Mouse (Mus musculus) embryonic facial prominence, embryonic 11.5 days (tissue): ENCODE data around the gene Ccl4. TPM values are rescaled to one million over a fixed set of nuclear protein-coding genes. Genes with fewer than 3 reads are reported as not detected.

Experiments
- ATAC-seq: fragments of 200-750 bp; cut with Nextera tagmentation; replicated peaks from 2 replicates; pipeline ENCODE4 v1.8.0; 2017; ENCODE audit warnings: low read depth; ENCODE audit not compliant: insufficient number of reproducible peaks, low FRiP score, low TSS enrichment
- DNase-seq: peaks from one replicate; pipeline ENCODE4 v3.0.0-alpha.2; 2015; ENCODE audit warnings: low spot score
- H3K27ac ChIP-seq: fragments of 300-500 bp; sonication (generic); replicated peaks from 2 replicates; pipeline ENCODE4 v1.5.1; 2014; ENCODE audit warnings: mild to moderate bottlenecking, low read depth, low read length, control low read depth
- H3K27me3 ChIP-seq: fragments of 300-500 bp; sonication (generic); 2 replicates; pipeline ENCODE4 v1.6.1; 2014; ENCODE audit warnings: mild to moderate bottlenecking, low read length, moderate library complexity, mixed read lengths; ENCODE audit not compliant: control insufficient read depth, insufficient read depth
- H3K36me3 ChIP-seq: fragments of 300-500 bp; sonication (generic); replicated peaks from 2 replicates; pipeline ENCODE4 v1.6.1; 2014; ENCODE audit warnings: low read depth, mild to moderate bottlenecking, low read length, moderate library complexity, mixed read lengths; ENCODE audit not compliant: control insufficient read depth, insufficient read depth
- H3K4me1 ChIP-seq: fragments of 300-500 bp; sonication (generic); 2 replicates; pipeline ENCODE4 v1.6.1; 2014; ENCODE audit warnings: low read length, mixed read lengths; ENCODE audit not compliant: control insufficient read depth, insufficient read depth
- H3K4me2 ChIP-seq: fragments of 300-500 bp; sonication (generic); 2 replicates; pipeline ENCODE4 v1.6.1; 2014; ENCODE audit warnings: low read depth, mild to moderate bottlenecking, control low read depth, low read length, moderate library complexity
- H3K4me3 ChIP-seq: fragments of 300-500 bp; sonication (generic); 2 replicates; pipeline ENCODE4 v1.5.1; 2014; ENCODE audit warnings: low read depth, low read length, control low read depth
- H3K9ac ChIP-seq: fragments of 300-500 bp; sonication (generic); replicated peaks from 2 replicates; pipeline ENCODE4 v1.6.1; 2014; ENCODE audit warnings: mild to moderate bottlenecking, control low read depth, low read length
- H3K9me3 ChIP-seq: fragments of 300-500 bp; sonication (generic); replicated peaks from 2 replicates; pipeline ENCODE4 v1.6.1; 2016; ENCODE audit warnings: mild to moderate bottlenecking, low read length, inconsistent platforms, mixed read lengths; ENCODE audit not compliant: control insufficient read depth
- WGBS: fragments of 180-500 bp; shearing (Covaris S2); extraction: QIAGEN DNeasy Blood & Tissue Kit; methylation state at CpG from one replicate; pipeline ENCODE4 v1.1.7; 2014; 5-methylcytosine and 5-hydroxymethylcytosine counted together
- polyA plus RNA-seq: library from polyadenylated mRNA; unstranded; fragments of >200 nt; fragmentation: Nextera tagmentation; extraction: Ambion mirVana; gene quantifications from 2 replicates; pipeline ENCODE4 v1.2.1, GENCODE M21; 2014

The Ccl4 gene
- 0.92 TPM in 1 of 2 replicates, not detected in the other for polyA plus RNA-seq

DNA sequence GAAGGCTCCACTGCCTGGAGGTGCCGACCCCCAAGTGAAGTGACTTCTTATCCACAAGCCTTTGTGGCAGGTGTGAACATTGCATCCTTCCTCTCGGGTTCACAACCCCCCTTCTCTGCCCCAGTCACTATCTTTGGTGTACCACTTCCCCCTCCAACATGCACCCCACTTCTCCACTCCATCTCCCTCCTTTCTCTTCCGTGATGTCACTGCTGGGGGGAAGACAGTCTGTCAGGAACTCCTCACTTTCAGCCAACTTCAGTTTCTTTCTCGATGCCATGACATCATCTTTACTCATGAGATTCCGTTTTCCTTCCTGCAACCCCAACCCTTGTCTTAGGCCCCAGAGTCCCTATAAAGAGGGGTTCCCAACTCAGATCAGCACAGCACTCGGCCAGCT lies at the start of gene Ccl4:
Ccl4 (plus strand) TSS at position 381 of the 400 bp plus-strand sequence.
- Histone ChIP-seq H3K27me3 (no peaks in the 10 kb centered on the region), H3K4me2 (no peak within 1 kb of the TSS), H3K9ac (no peak within 1 kb of the TSS), H3K4me1 (no peaks in the 10 kb centered on the region), H3K27ac (no peak within 1 kb of the TSS), H3K36me3 (no peaks in the 10 kb centered on the region), H3K9me3 (no peaks in the 10 kb centered on the region), H3K4me3 (no peak within 1 kb of the TSS)
- 72% methylated on average over 6 of the region's 6 CpGs for WGBS
- DNase-seq (no peak), ATAC-seq (no peak)

DNA sequence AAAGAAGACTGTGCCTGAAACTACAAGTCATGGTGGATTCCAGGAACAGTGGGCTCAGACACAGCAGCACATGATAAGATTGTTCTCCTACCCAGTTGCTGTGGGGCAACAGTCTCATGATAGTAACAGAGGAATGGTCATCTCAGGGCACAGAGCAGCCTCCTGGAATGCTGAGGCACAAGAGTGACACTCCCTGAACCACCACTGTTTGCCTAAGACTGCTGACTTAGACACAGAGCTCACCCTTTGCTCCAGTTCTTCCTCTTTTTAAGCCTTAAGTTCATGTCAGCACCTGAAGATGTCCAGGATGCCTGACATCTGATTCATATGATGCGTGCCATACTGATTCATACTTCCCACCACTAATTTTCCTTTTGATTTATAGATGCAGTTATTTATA lies 45.8 kb upstream of the Ccl4 start:
- Histone ChIP-seq H3K4me3 (no peak overlapping the region), H3K27me3 (no peaks in the 10 kb centered on the region), H3K27ac (no peak overlapping the region), H3K9me3 (no peaks in the 10 kb centered on the region), H3K4me2 (no peak overlapping the region), H3K36me3 (no peaks in the 10 kb centered on the region), H3K9ac (no peak overlapping the region), H3K4me1 (no peaks in the 10 kb centered on the region)
- 88% methylated on average over 1 of the region's 1 CpGs for WGBS
- no peak for ATAC-seq
- no peak for DNase-seq

DNA sequence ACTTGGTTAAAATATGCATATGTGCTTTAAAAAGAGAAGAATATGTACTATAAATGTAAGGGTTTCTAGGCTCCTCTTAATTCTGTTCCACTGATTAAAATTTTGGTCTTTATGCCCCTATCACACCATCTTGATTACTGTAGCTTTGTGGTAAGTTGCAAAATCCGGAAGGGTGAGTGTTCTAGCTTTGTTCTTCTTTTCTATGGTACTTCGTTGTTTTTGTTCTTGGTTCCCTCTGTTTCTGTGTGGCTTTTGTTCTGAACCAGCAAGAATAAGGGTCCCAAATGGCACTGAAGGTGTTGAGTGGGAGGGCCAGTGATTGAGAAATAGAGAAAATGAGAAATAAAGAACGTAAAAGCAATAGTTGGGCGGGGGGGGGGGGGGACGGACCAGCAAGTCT lies 44.1 kb upstream of the Ccl4 start:
- H3K9me3 ChIP-seq = no peaks in the 10 kb centered on the region
- WGBS = 66% methylated on average over 5 of the region's 5 CpGs
- H3K36me3 ChIP-seq = no peaks in the 10 kb centered on the region
- ATAC-seq = no peak
- no peak overlapping the region for H3K4me2 ChIP-seq
- no peaks in the 10 kb centered on the region for H3K27me3 ChIP-seq
- H3K4me3 ChIP-seq = no peak overlapping the region
- H3K27ac ChIP-seq = no peak overlapping the region
- H3K9ac ChIP-seq = no peak overlapping the region
- DNase-seq = no peak
- H3K4me1 ChIP-seq = no peaks in the 10 kb centered on the region

GRCm38 (mm10) chr11:83619037-83619436 lies 43.3 kb upstream of the Ccl4 start:
- WGBS = 90% methylated on average over 1 of the region's 1 CpGs
- Histone ChIP-seq H3K4me1 (no peaks in the 10 kb centered on the region), H3K27me3 (no peaks in the 10 kb centered on the region), H3K36me3 (no peaks in the 10 kb centered on the region), H3K4me2 (no peak overlapping the region), H3K4me3 (no peak overlapping the region), H3K9me3 (no peaks in the 10 kb centered on the region), H3K9ac (no peak overlapping the region), H3K27ac (no peak overlapping the region)
- DNase-seq (no peak), ATAC-seq (no peak)

- ATAC-seq (no peak), DNase-seq (no peak)
- 88% methylated on average over 3 of the region's 3 CpGs for WGBS
- H3K4me2 ChIP-seq = no peak overlapping the region
- no peak overlapping the region for H3K4me3 ChIP-seq
- H3K27ac ChIP-seq = no peak overlapping the region
- H3K9me3 ChIP-seq = no peaks in the 10 kb centered on the region
- H3K4me1 ChIP-seq = no peaks in the 10 kb centered on the region
- no peaks in the 10 kb centered on the region for H3K36me3 ChIP-seq
- no peaks in the 10 kb centered on the region for H3K27me3 ChIP-seq
- no peak overlapping the region for H3K9ac ChIP-seq
These were observed 38.8 kb upstream of the Ccl4 start for GRCm38 (mm10) chr11:83623586-83623985.

- no peaks in the 10 kb centered on the region for H3K36me3 ChIP-seq
- no peaks in the 10 kb centered on the region for H3K4me1 ChIP-seq
- no peak overlapping the region for H3K9ac ChIP-seq
- H3K27ac ChIP-seq = no peak overlapping the region
- ATAC-seq (no peak), DNase-seq (no peak)
- no peak overlapping the region for H3K4me3 ChIP-seq
- H3K9me3 ChIP-seq = no peaks in the 10 kb centered on the region
- no peaks in the 10 kb centered on the region for H3K27me3 ChIP-seq
- no peak overlapping the region for H3K4me2 ChIP-seq
- WGBS = 87% methylated on average over 9 of the region's 9 CpGs
These were observed 33.6 kb upstream of the Ccl4 start for GRCm38 (mm10) chr11:83628808-83629207.

GRCm38 (mm10) chr11:83630630-83631029 lies 31.8 kb upstream of the Ccl4 start:
- no peak overlapping the region for H3K4me3 ChIP-seq
- DNase-seq = no peak
- H3K9me3 ChIP-seq = no peaks in the 10 kb centered on the region
- 90% methylated on average over 1 of the region's 1 CpGs for WGBS
- H3K36me3 ChIP-seq = no peaks in the 10 kb centered on the region
- no peak for ATAC-seq
- H3K27ac ChIP-seq = no peak overlapping the region
- H3K9ac ChIP-seq = no peak overlapping the region
- no peaks in the 10 kb centered on the region for H3K4me1 ChIP-seq
- no peak overlapping the region for H3K4me2 ChIP-seq
- no peaks in the 10 kb centered on the region for H3K27me3 ChIP-seq

DNA sequence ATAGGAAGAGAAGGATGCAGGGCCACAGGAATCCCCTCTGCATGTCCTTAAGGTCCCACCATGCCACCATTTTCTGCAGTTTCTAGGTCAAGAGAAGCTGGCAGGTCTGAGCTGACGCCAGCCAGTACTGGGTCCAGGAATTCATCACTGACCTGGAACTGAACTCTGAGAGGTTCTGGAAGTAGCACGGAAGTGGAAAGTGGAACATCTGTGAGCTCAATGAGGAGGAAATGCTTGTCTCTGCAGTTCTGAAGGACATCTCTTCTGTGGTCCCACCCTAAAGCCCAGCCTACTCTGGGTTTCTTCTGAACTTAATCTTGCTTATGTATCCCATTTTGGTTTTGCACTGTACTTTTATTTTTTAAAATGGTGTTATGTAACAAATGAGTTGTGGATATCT lies 31.3 kb upstream of the Ccl4 start:
- Histone ChIP-seq H3K9ac (no peak overlapping the region), H3K4me3 (no peak overlapping the region), H3K4me2 (no peak overlapping the region), H3K9me3 (no peaks in the 10 kb centered on the region), H3K27me3 (no peaks in the 10 kb centered on the region), H3K36me3 (no peaks in the 10 kb centered on the region), H3K4me1 (no peaks in the 10 kb centered on the region), H3K27ac (no peak overlapping the region)
- ATAC-seq = no peak
- no peak for DNase-seq
- WGBS = 76% methylated on average over 2 of the region's 2 CpGs
